Mouse (Mus musculus) CH12.LX (cell line): ENCODE measurements around the gene Cyp21a1. TPM values are rescaled to one million over a fixed set of nuclear protein-coding genes. Genes with fewer than 3 reads are reported as not detected.
"Not testable (repeated sequence)": the region's sequence is repeated elsewhere in the genome, so short reads cannot be mapped to it uniquely, and the experiment has no call there.

Experiments
- DNase-seq: peaks from one replicate; pipeline ENCODE4 v3.0.0-alpha.2; 2013; ENCODE audit errors: extremely low read depth
- H3K27ac ChIP-seq: 2 replicates; pipeline ENCODE4 v1.5.1; 2012; ENCODE audit warnings: low read depth, mild to moderate bottlenecking, control low read depth, moderate library complexity; ENCODE audit not compliant: insufficient read depth
- H3K27me3 ChIP-seq: replicated peaks from 2 replicates; pipeline ENCODE3; 2012; ENCODE audit warnings: inconsistent platforms
- H3K36me3 ChIP-seq, 2 experiments: replicated peaks in 1 of 2; 2 replicates each; pipeline versions ENCODE3 to v1.6.1; 2012; ENCODE audit warnings: inconsistent platforms in 1 of 2, low read length in 1 of 2, mild to moderate bottlenecking in 1 of 2, mixed read lengths in 1 of 2, moderate library complexity in 1 of 2; ENCODE audit not compliant: control insufficient read depth in 1 of 2, insufficient read depth in 1 of 2
- H3K4me1 ChIP-seq, 2 experiments: 2 replicates each; pipeline ENCODE4 v1.6.1; 2012; ENCODE audit warnings: inconsistent platforms in 1 of 2, moderate library complexity in 1 of 2; ENCODE audit not compliant: insufficient read depth in 2 of 2, control insufficient read depth in 1 of 2
- H3K4me2 ChIP-seq: 2 replicates; pipeline ENCODE4 v1.6.1; 2012; ENCODE audit warnings: low read depth, mild to moderate bottlenecking, control low read depth; ENCODE audit not compliant: poor library complexity, insufficient read depth, severe bottlenecking
- H3K4me3 ChIP-seq, 3 experiments: fragments of 150-350 bp in 1 of 3; sonication (generic) in 1 of 3; replicated peaks in 1 of 3; 2 replicates each; pipeline versions ENCODE3 to v1.5.1; 2011 to 2012; ENCODE audit warnings: low read depth in 2 of 3, low read length in 2 of 3, mild to moderate bottlenecking in 2 of 3, moderate library complexity in 2 of 3, control low read depth in 1 of 3, improper control_type of control experiment in 1 of 3, inconsistent platforms in 1 of 3, mixed read lengths in 1 of 3; ENCODE audit not compliant: poor library complexity in 1 of 3
- H3K79me2 ChIP-seq: replicated peaks from 2 replicates; pipeline ENCODE4 v1.6.1; 2012; ENCODE audit warnings: mild to moderate bottlenecking, moderate library complexity; ENCODE audit not compliant: control insufficient read depth, poor library complexity, insufficient read depth, severe bottlenecking; ENCODE audit errors: extremely low read depth
- H3K9ac ChIP-seq: 2 replicates; pipeline ENCODE4 v1.6.1; 2012; ENCODE audit warnings: low read depth, mild to moderate bottlenecking, control low read depth, moderate library complexity; ENCODE audit not compliant: insufficient read depth
- H3K9me3 ChIP-seq: replicated peaks from 2 replicates; pipeline ENCODE3; 2012; ENCODE audit warnings: low read length, inconsistent platforms, mixed read lengths
- CTCF ChIP-seq, 2 experiments: IDR thresholded peaks in 1 of 2; conservative IDR thresholded peaks in 1 of 2; 2 replicates each; pipeline ENCODE4 v1.5.1; 2011 to 2012; ENCODE audit warnings: low read depth in 2 of 2, low read length in 2 of 2, improper control_type of control experiment in 1 of 2, inconsistent platforms in 1 of 2, mild to moderate bottlenecking in 1 of 2, moderate library complexity in 1 of 2
- ELF1 ChIP-seq: IDR thresholded peaks from 2 replicates; pipeline ENCODE4 v1.6.1; 2014; ENCODE audit warnings: low read depth, mild to moderate bottlenecking, inconsistent platforms, low read length, improper control_type of control experiment
- EP300 ChIP-seq: IDR thresholded peaks from 2 replicates; pipeline ENCODE4 v1.6.1; 2011; ENCODE audit warnings: low read length, improper control_type of control experiment
- JUND ChIP-seq: conservative IDR thresholded peaks from 2 replicates; pipeline ENCODE4 v1.6.1; 2011; ENCODE audit warnings: low read depth, low read length, improper control_type of control experiment
- MYC ChIP-seq: IDR thresholded peaks from 2 replicates; pipeline ENCODE4 v1.6.1; 2011; ENCODE audit warnings: low read depth, mild to moderate bottlenecking, improper control_type of control experiment, low read length
- NRF1 ChIP-seq: IDR thresholded peaks from 2 replicates; pipeline ENCODE4 v1.6.1; 2014; ENCODE audit warnings: low read depth, mild to moderate bottlenecking, inconsistent platforms, low read length, improper control_type of control experiment, moderate library complexity
- POLR2A ChIP-seq: IDR thresholded peaks from 2 replicates; pipeline ENCODE4 v1.6.1; 2011; ENCODE audit warnings: low read depth, mild to moderate bottlenecking, improper control_type of control experiment, low read length
- POLR2AphosphoS2 ChIP-seq: IDR thresholded peaks from 2 replicates; pipeline ENCODE4 v1.6.1; 2011; ENCODE audit warnings: low read depth, low read length, improper control_type of control experiment
- RCOR1 ChIP-seq: conservative IDR thresholded peaks from 2 replicates; pipeline ENCODE4 v1.6.1; 2012; ENCODE audit warnings: low read depth, mild to moderate bottlenecking, inconsistent platforms, low read length, improper control_type of control experiment
- TCF12 ChIP-seq: IDR thresholded peaks from 2 replicates; pipeline ENCODE4 v1.6.1; 2014; ENCODE audit warnings: low read depth, mild to moderate bottlenecking, inconsistent platforms, low read length, improper control_type of control experiment
- UBTF ChIP-seq: IDR thresholded peaks from 2 replicates; pipeline ENCODE4 v1.6.1; 2012; ENCODE audit warnings: low read depth, mild to moderate bottlenecking, inconsistent platforms, low read length, improper control_type of control experiment, moderate library complexity
- USF1 ChIP-seq: IDR thresholded peaks from 2 replicates; pipeline ENCODE4 v1.6.1; 2014; ENCODE audit warnings: low read depth, mild to moderate bottlenecking, inconsistent platforms, low read length, improper control_type of control experiment
- ZKSCAN1 ChIP-seq: IDR thresholded peaks from 2 replicates; pipeline ENCODE4 v1.6.1; 2012; ENCODE audit warnings: low read depth, inconsistent platforms, low read length, improper control_type of control experiment, borderline replicate concordance
- dilution Hi-C: fragments of 300-500 bp; cut with MboI; formaldehyde crosslinking; loops from 2 replicates; pipeline ENCODE4 v1.14.3; 2020; ENCODE audit warnings: low sequenced_read_pairs; ENCODE audit not compliant: extremely low pct_unique_long_range_greater_than_20kb, extremely low pct_ligation_motif_present
- in situ Hi-C: fragments of 300-500 bp; cut with MboI; formaldehyde crosslinking; loops from 3 replicates; pipeline ENCODE4 v1.14.3; 2019; ENCODE audit warnings: low sequenced_read_pairs, low pct_ligation_motif_present, low pct_unique_long_range_greater_than_20kb, mixed read lengths
- polyA plus RNA-seq: library from polyadenylated mRNA; unstranded; fragments of >175 nt; gene quantifications from 2 replicates; pipeline ENCODE4 v1.2.1, GENCODE M21; 2012; ENCODE audit warnings: low read depth; ENCODE audit not compliant: insufficient read length
- total RNA-seq, 2 experiments: library from RNA; depleted of rRNA; stranded (reverse); fragments of 300-350 nt in 1 of 2; fragments of >200 nt in 1 of 2; gene quantifications; 2 replicates each; pipeline ENCODE4 v1.2.3; 2012 to 2014

Gene Cyp21a1
- total and polyA plus RNA-seq, 3 experiments = not detected

- no peak for DNase-seq
- TF ChIP-seq USF1 (no peak), EP300 (no peak), POLR2A (no peak), TCF12 (no peak), MYC (no peak), RCOR1 (no peak), JUND (no peak), NRF1 (no peak; the same call in 1 of the 2 replicates), ELF1 (no peak), POLR2AphosphoS2 (no peak), ZKSCAN1 (no peak), UBTF (no peak), CTCF (conservative IDR thresholded peaks at IDR 0.05 in 1 of 2, IDR thresholded peaks at IDR 0.05 in 1 of 2; ENCODE audit: low read depth in 2 of 2, low read length in 2 of 2) (no peak)
- peaks cover 7 to 28% of the 10 kb centered on the region in 2 experiments; a peak in 3 of 4 replicates for H3K4me1 ChIP-seq
- peak overlapping the region; percentile 77 to 91 (median 87) for H3K4me3 ChIP-seq
- peaks cover 5% of the 10 kb centered on the region for H3K9me3 ChIP-seq
- no peak overlapping the region for H3K27ac ChIP-seq
- H3K4me2 ChIP-seq = peak overlapping the region; percentile 80
- H3K79me2 ChIP-seq = peaks cover 3% of the 10 kb centered on the region; the same call in 1 of the 2 replicates
- H3K36me3 ChIP-seq = peaks cover 41 to 68% of the 10 kb centered on the region in 2 experiments
- H3K9ac ChIP-seq = peak overlapping the region; percentile 22
- H3K27me3 ChIP-seq = no peaks in the 10 kb centered on the region
- in situ Hi-C loops (no loop called here), dilution Hi-C loops (no loop called here)
Measured at GRCm38 (mm10) chr17:34836155-34836855, 31.9 kb upstream of the Cyp21a1 start.

- H3K4me1 ChIP-seq, H3K27me3 ChIP-seq, H3K9ac ChIP-seq, DNase-seq, H3K79me2 ChIP-seq, H3K27ac ChIP-seq, in situ Hi-C loops, H3K4me2 ChIP-seq, H3K4me3 ChIP-seq, dilution Hi-C loops: not testable (repeated sequence)
- Histone ChIP-seq H3K36me3 (peaks cover 50 to 73% of the 10 kb centered on the region in 2 experiments), H3K9me3 (peaks cover 22% of the 10 kb centered on the region)
Measured at GRCm38 (mm10) chr17:34830776-34831175, 26.4 kb upstream of the Cyp21a1 start.
